ENCODE assay signal across 1 mouse cellular context in the genomic region with DNA sequence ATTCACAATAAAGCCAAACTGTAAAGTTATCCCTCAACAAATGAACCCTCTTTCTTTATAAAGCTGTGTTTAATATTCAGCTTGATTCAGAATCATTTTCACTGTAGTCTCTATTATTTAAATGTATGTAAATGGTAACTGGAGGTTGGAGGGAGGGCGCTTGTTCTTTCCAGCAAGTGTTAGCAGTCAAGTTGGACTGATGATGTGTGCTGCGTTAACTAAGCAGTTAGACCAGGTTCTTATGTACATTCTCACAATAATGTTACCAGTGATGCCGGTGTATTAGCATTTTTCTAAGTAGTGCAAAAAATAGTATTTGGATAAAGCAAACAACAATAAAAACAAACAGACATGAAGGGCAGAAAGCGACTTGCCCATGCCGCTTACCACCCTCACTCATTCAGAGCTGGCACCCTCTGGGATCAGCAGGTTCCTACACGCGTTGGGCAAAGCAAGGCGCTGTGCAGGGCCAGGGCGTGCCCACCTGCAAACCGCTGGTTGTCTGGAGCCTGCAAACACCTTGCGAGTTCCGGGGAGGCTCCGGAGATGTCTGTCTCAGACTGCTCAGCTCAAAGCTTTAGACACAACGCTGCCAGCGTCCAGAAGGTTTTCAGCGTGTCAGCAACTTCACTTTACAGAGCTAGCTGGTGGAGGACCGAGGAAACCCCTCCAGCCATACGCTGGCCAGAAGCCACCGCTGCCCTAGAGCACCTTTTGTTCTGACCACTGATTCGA.
A peak's percentile ranks its signal among the peaks of the same experiment; 100 is the strongest.
TF ChIP-seq lines count a peak whose summit lies in the region.

No protein-coding gene starts in this region.

TF ChIP-seq in MEL, 35 proteins besides CTCF, POLR2A, EP300 and RAD21 (continued from another document):
- no peak for TF ChIP-seq POLR2AphosphoS2 (IDR thresholded peaks at IDR 0.05; ENCODE audit: low read length)
- TF ChIP-seq RCOR1 (IDR thresholded peaks at IDR 0.05; ENCODE audit: low read depth, low read length), result 0 out of 2 replicates have a peak, but pooled peaks have one; percentile 13
- no peak for TF ChIP-seq POLR2AphosphoS5 (IDR thresholded peaks at IDR 0.05; ENCODE audit: borderline replicate concordance, low read depth, low read length)
- TF ChIP-seq ZNF384 (IDR thresholded peaks at IDR 0.05; ENCODE audit: low read depth, low read length), result no peak
- TF ChIP-seq USF2 (IDR thresholded peaks at IDR 0.05; ENCODE audit: borderline replicate concordance in 1 of 2, insufficient read depth in 1 of 2, low read depth in 1 of 2, low read length in 2 of 2), result no peak
- no peak for TF ChIP-seq E2F4 (IDR thresholded peaks at IDR 0.05; ENCODE audit: borderline replicate concordance, low read depth, low read length)
